In the genomic region with DNA sequence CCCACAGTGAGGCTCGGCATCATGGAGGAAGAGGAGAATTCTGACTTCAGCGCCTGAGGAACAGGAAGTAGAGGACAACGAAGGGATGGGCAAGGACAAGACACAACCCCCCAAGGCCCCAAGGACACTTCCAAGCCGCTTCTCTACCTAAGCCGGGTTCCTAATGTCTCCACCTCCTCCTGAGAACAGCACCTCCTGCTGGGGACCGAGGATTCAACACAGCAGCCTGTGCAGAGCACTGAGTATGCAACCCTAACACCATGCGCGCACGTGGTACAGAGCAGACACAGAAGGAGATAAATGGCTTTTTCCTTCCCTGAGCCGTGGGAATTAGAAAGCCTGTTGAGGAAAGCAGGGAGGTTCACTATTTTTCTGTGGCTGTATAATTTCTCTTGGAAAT, we compare ENCODE assay signal across 9 mouse cellular contexts.
A peak's percentile ranks its signal among the peaks of the same experiment; 100 is the strongest.
DNase-seq lines count a peak whose midpoint lies in the region; ATAC-seq lines count a peak whose summit lies in the region.
"Had no signal": no experiment of that assay in that cellular context is flagged by ENCODE, and none has a peak within 500 bp of the region (broad histone marks: within the 10 kb centered on the region; RNA-seq: fewer than 3 reads in every experiment).

No protein-coding gene starts in this region.

- no peaks in the 10 kb centered on the region for H3K36me3 ChIP-seq in heart, embryonic 10.5 days
- H3K36me3 ChIP-seq: midbrain, embryonic 12.5 days had no signal

- peak; percentile 24 to 41 for DNase-seq in heart, postnatal 10 days
- DNase-seq in heart, embryonic 10.5 days (ENCODE audit: low spot score): no peak
- DNase-seq in CD4-positive helper T cell, adult 2 months (ENCODE audit: low read depth, low spot score): peak; percentile 32
- peak; percentile 87 for DNase-seq in ZHBTc4 (ENCODE audit: low read depth, low spot score)
- no peak for DNase-seq in cerebellum, adult 8-10 months
- DNase-seq in right cerebral cortex, postnatal 36 days (ENCODE audit: low spot score in 2 of 2): no peak
- DNase-seq in Muller cell, postnatal 12 days (ENCODE audit: inconsistent ontology term): no peak

- H3K4me3 ChIP-seq in heart, embryonic 10.5 days: no peak overlapping the region
- H3K4me3 ChIP-seq: midbrain, embryonic 12.5 days had no signal

- no peak overlapping the region for H3K27ac ChIP-seq in heart, embryonic 10.5 days
- H3K27ac ChIP-seq: midbrain, embryonic 12.5 days had no signal

- ATAC-seq in megakaryocyte, adult 5-6 weeks (ENCODE audit: poor library complexity, severe bottlenecking): peak; percentile 51; the same call in 1 of the 2 replicates

- H3K4me1 ChIP-seq in heart, embryonic 10.5 days: 0 out of 2 replicates have a peak, but pooled peaks cover 10% of the 10 kb centered on the region
- H3K4me1 ChIP-seq: midbrain, embryonic 12.5 days had no signal

- H3K9me3 ChIP-seq in heart, embryonic 10.5 days: no peaks in the 10 kb centered on the region
- H3K9me3 ChIP-seq: midbrain, embryonic 12.5 days had no signal

- intact Hi-C loops in heart, postnatal 10 days (cut with DNase I): no loop called here

- no peaks in the 10 kb centered on the region for H3K27me3 ChIP-seq in heart, embryonic 10.5 days (ENCODE audit: insufficient read depth, poor library complexity, severe bottlenecking)
- H3K27me3 ChIP-seq: midbrain, embryonic 12.5 days had no signal

- 64% methylated on average over 10 of the region's 10 CpGs for WGBS in heart, embryonic 10.5 days

Comparison
In these comparisons a context has a peak if more than half of its experiments do, and no peak if none do; other contexts are left out.
1. DNase-seq: peak in heart, postnatal 10 days (2 of 2), CD4-positive helper T cell, adult 2 months (single experiment) and ZHBTc4 (single experiment); none in heart, embryonic 10.5 days (single experiment), cerebellum, adult 8-10 months (single experiment), right cerebral cortex, postnatal 36 days (0 of 2) and Muller cell, postnatal 12 days (single experiment).